Mouse (Mus musculus) gastrocnemius, postnatal 4 days (tissue): ENCODE results near the gene Tkt. TPM values are rescaled to one million over a fixed set of nuclear protein-coding genes. Genes with fewer than 3 reads are reported as not detected.

ENCODE experiments used
- DNase-seq, 2 experiments: peaks; one replicate each; pipeline ENCODE4 v3.0.0; 2021 to 2022; ENCODE audit warnings: low spot score in 2 of 2, mixed read lengths in 2 of 2
- microRNA-seq: library from miRNA; unstranded; fragments of <30 nt; microRNA quantifications from one replicate; pipeline ENCODE4 v1.2.0, GENCODE M21; 2021
- total RNA-seq, 2 experiments: library from RNA; stranded (reverse); gene quantifications; 2 replicates each; pipeline ENCODE4 v1.2.3; 2021

Gene Tkt
- total RNA-seq, 2 experiments from 2014 or later: 53.7 to 62.8 TPM

DNA sequence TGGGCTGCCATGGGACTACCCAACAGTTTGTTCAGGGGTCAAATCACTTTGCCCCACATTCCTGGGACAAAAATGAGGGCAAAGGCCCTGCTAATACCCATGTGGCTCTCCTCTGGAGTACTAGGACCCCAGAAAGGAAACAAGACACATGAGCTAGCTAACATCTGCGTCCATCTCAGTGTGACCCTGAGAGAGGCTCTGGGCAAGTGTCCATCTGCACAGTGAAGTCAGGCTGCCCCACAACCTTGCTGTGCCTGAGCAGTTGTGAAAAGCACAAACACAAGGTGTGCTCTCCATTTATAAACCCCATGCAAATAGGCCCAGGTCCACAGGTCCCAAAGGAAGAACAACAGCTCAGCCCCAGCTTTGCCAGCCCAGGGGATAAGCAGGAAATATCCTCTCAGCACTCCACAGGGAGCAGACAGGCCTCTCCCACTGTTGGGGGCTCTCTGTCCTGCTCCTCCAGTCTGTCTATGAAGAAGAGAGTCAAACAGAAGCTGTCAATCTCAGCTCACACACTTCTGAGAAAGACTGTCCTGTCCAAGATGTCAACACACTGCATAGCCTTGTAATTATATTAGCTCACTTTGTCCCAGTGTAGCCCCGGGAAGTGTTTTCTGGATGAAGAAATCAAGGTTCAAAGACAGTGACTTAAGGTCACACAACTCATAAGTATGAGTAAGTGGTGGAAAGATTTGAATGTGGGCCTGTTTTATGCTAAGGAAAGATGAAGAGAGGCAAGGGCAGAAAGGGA, 65.0 kb downstream of the Tkt start:
- no peak for DNase-seq

- DNase-seq: no peak
Observed at GRCm38 (mm10) chr14:30616751-30617150, 68.6 kb downstream of the Tkt start.

GRCm38 (mm10) chr14:30618746-30619275, 70.7 kb downstream of the Tkt start:
- no peak for DNase-seq

GRCm38 (mm10) chr14:30619982-30620578, 71.9 kb downstream of the Tkt start:
- no peak for DNase-seq

DNA sequence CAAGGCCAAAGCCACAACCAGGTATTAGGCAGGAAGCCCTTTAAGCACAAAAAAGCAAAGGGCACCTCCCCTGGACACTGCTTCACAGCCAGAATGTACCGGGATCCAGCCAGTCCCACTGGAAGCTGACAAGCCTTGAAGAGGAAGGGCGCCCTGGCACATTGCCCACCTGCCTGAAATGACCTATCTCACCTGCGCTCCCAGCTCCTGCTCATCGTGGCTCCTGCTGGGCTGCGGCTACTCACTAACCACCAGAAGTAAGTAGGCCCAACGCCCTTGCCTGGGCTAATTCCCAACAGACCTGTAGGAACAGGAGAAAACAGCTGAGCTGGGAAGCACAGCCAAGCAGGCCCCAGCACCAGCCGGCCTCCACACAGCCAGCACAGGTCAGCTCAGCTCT, 74.0 kb downstream of the Tkt start:
- no peak for DNase-seq

DNA sequence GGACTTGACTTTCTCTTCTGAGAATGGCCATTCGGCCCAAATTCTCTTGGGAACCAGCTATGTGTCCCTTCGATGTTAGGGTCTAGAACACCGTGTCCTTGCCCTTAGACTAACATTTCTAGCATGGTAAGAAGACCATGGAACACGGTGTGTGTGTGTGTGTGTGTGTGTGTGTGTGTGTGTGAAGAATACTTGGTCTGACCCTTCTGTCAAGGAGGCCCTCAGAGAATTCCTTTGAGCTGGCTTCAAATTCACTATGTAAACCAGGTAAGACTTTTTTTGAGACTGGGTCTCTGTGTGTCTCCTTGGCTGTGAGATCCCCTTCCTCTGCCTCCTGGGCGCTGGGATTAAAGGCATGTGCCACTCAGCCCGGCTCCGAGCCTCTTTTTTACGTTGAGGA, 74.4 kb downstream of the Tkt start:
- DNase-seq: no peak

Small RNA genes lying within 50 kb of the gene (microRNA-seq; reads per million reads assigned to microRNA genes)
- 1.7 reads per million for gene Mir3076

Other genes starting within 250 kb of the Tkt start
- 10 to 100 TPM; 16.6 to 18.2 TPM for gene Dcp1a, start 68.8 kb upstream of the Tkt start, total RNA-seq
- gene Cacna1d, start 56.9 kb upstream of the Tkt start, total RNA-seq: 1 to 10 TPM; 2.5 TPM
- 10 to 100 TPM; 25.3 to 32.0 TPM for gene Prkcd, start 77.9 kb downstream of the Tkt start, total RNA-seq
- 10 to 100 TPM; 10.6 to 11.0 TPM for gene Rft1, start 106.0 kb downstream of the Tkt start, total RNA-seq
- 10 to 100 TPM; 15.1 to 16.8 TPM for gene Sfmbt1, start 166.5 kb downstream of the Tkt start, total RNA-seq